Mouse (Mus musculus): ENCODE measurements at regions not wholly inside any gene's neighbourhood (a gene's known extent, or its start where the extent isn't known, plus 50 kb on each side); places are given as distances from the start of the nearest gene placed in this dataset.

- Histone ChIP-seq H3K4me1 (replicated peaks; ENCODE audit: control insufficient read depth, insufficient read depth, low read length) (no peaks in the 10 kb centered on the region), H3K9ac (ENCODE audit: low read depth, low read length) (no peak overlapping the region), H3K9me3 (ENCODE audit: control insufficient read depth) (no peaks in the 10 kb centered on the region), H3K36me3 (ENCODE audit: control insufficient read depth, insufficient read depth) (no peaks in the 10 kb centered on the region), H3K27me3 (replicated peaks; ENCODE audit: control insufficient read depth, insufficient read depth, low read length) (no peaks in the 10 kb centered on the region), H3K4me3 (ENCODE audit: low read depth, low read length) (no peak overlapping the region), H3K27ac (ENCODE audit: low read depth, low read length) (no peak overlapping the region), H3K4me2 (replicated peaks; ENCODE audit: low read depth) (no peak overlapping the region)
- ATAC-seq = no peak
- 81% methylated on average over 1 of the region's 1 CpGs for WGBS
- TF ChIP-seq CTCF (IDR thresholded peaks at IDR 0.05; ENCODE audit: low read depth) = no peak
Measured at GRCm38 (mm10) chr8:98651010-98651409, 765.3 kb downstream of the Cdh8 start.

- 89% methylated on average over 5 of the region's 5 CpGs for WGBS
- no peak overlapping the region for H3K4me3 ChIP-seq (ENCODE audit: low read depth, low read length)
- H3K27me3 ChIP-seq (replicated peaks; ENCODE audit: control insufficient read depth, insufficient read depth, low read length) = no peaks in the 10 kb centered on the region
- H3K4me1 ChIP-seq (replicated peaks; ENCODE audit: control insufficient read depth, insufficient read depth, low read length) = no peaks in the 10 kb centered on the region
- TF ChIP-seq CTCF (IDR thresholded peaks at IDR 0.05; ENCODE audit: low read depth) = no peak
- no peak for ATAC-seq
- no peaks in the 10 kb centered on the region for H3K36me3 ChIP-seq (ENCODE audit: control insufficient read depth, insufficient read depth)
- no peak overlapping the region for H3K4me2 ChIP-seq (replicated peaks; ENCODE audit: low read depth)
- H3K9ac ChIP-seq (ENCODE audit: low read depth, low read length) = no peak overlapping the region
- H3K9me3 ChIP-seq (ENCODE audit: control insufficient read depth) = no peaks in the 10 kb centered on the region
- no peak overlapping the region for H3K27ac ChIP-seq (ENCODE audit: low read depth, low read length)
Measured at GRCm38 (mm10) chr8:98628151-98628550, 788.1 kb downstream of the Cdh8 start.

- H3K4me1 ChIP-seq (replicated peaks; ENCODE audit: control insufficient read depth, insufficient read depth, low read length) = no peaks in the 10 kb centered on the region
- H3K9ac ChIP-seq (ENCODE audit: low read depth, low read length) = no peak overlapping the region
- H3K4me2 ChIP-seq (replicated peaks; ENCODE audit: low read depth) = no peak overlapping the region
- no peak for TF ChIP-seq CTCF (IDR thresholded peaks at IDR 0.05; ENCODE audit: low read depth)
- no peak overlapping the region for H3K4me3 ChIP-seq (ENCODE audit: low read depth, low read length)
- WGBS = 85% methylated on average over 4 of the region's 4 CpGs
- no peaks in the 10 kb centered on the region for H3K9me3 ChIP-seq (ENCODE audit: control insufficient read depth)
- H3K27ac ChIP-seq (ENCODE audit: low read depth, low read length) = no peak overlapping the region
- H3K36me3 ChIP-seq (ENCODE audit: control insufficient read depth, insufficient read depth) = no peaks in the 10 kb centered on the region
- H3K27me3 ChIP-seq (replicated peaks; ENCODE audit: control insufficient read depth, insufficient read depth, low read length) = no peaks in the 10 kb centered on the region
- ATAC-seq = no peak
Measured at GRCm38 (mm10) chr8:98613834-98614428, 802.3 kb downstream of the Cdh8 start.

- Histone ChIP-seq H3K4me2 (replicated peaks; ENCODE audit: low read depth) (no peak overlapping the region), H3K4me3 (ENCODE audit: low read depth, low read length) (no peak overlapping the region), H3K27me3 (replicated peaks; ENCODE audit: control insufficient read depth, insufficient read depth, low read length) (no peaks in the 10 kb centered on the region), H3K9me3 (ENCODE audit: control insufficient read depth) (no peaks in the 10 kb centered on the region), H3K4me1 (replicated peaks; ENCODE audit: control insufficient read depth, insufficient read depth, low read length) (no peaks in the 10 kb centered on the region), H3K9ac (ENCODE audit: low read depth, low read length) (no peak overlapping the region), H3K36me3 (ENCODE audit: control insufficient read depth, insufficient read depth) (no peaks in the 10 kb centered on the region), H3K27ac (ENCODE audit: low read depth, low read length) (no peak overlapping the region)
- WGBS = 68% methylated on average over 6 of the region's 6 CpGs
- no peak for ATAC-seq
- TF ChIP-seq CTCF (IDR thresholded peaks at IDR 0.05; ENCODE audit: low read depth) = no peak
Measured at GRCm38 (mm10) chr8:98572597-98573514, 843.4 kb downstream of the Cdh8 start.

GRCm38 (mm10) chr8:98566661-98567060 lies 849.6 kb downstream of the Cdh8 start:
- H3K9ac ChIP-seq (ENCODE audit: low read depth, low read length) = no peak overlapping the region
- no peaks in the 10 kb centered on the region for H3K27me3 ChIP-seq (replicated peaks; ENCODE audit: control insufficient read depth, insufficient read depth, low read length)
- WGBS = 65% methylated on average over 5 of the region's 5 CpGs
- H3K4me3 ChIP-seq (ENCODE audit: low read depth, low read length) = no peak overlapping the region
- H3K27ac ChIP-seq (ENCODE audit: low read depth, low read length) = no peak overlapping the region
- H3K36me3 ChIP-seq (ENCODE audit: control insufficient read depth, insufficient read depth) = no peaks in the 10 kb centered on the region
- H3K4me1 ChIP-seq (replicated peaks; ENCODE audit: control insufficient read depth, insufficient read depth, low read length) = no peaks in the 10 kb centered on the region
- ATAC-seq = no peak
- H3K9me3 ChIP-seq (ENCODE audit: control insufficient read depth) = no peaks in the 10 kb centered on the region
- no peak overlapping the region for H3K4me2 ChIP-seq (replicated peaks; ENCODE audit: low read depth)
- TF ChIP-seq CTCF (IDR thresholded peaks at IDR 0.05; ENCODE audit: low read depth) = no peak

- Histone ChIP-seq H3K9ac (ENCODE audit: low read depth, low read length) (no peak overlapping the region), H3K4me1 (replicated peaks; ENCODE audit: control insufficient read depth, insufficient read depth, low read length) (no peaks in the 10 kb centered on the region), H3K36me3 (ENCODE audit: control insufficient read depth, insufficient read depth) (no peaks in the 10 kb centered on the region), H3K27ac (ENCODE audit: low read depth, low read length) (no peak overlapping the region), H3K4me3 (ENCODE audit: low read depth, low read length) (no peak overlapping the region), H3K27me3 (replicated peaks; ENCODE audit: control insufficient read depth, insufficient read depth, low read length) (no peaks in the 10 kb centered on the region), H3K9me3 (ENCODE audit: control insufficient read depth) (no peaks in the 10 kb centered on the region), H3K4me2 (replicated peaks; ENCODE audit: low read depth) (no peak overlapping the region)
- no peak for TF ChIP-seq CTCF (IDR thresholded peaks at IDR 0.05; ENCODE audit: low read depth)
- 84% methylated on average over 4 of the region's 4 CpGs for WGBS
- ATAC-seq = no peak
Measured at GRCm38 (mm10) chr8:98518459-98518858, 897.8 kb downstream of the Cdh8 start.

Measured in intestine, postnatal 0 days (tissue).